Mouse (Mus musculus): ENCODE measurements around the gene Rnaseh2b. TPM values are rescaled to one million over a fixed set of nuclear protein-coding genes. Genes with fewer than 3 reads are reported as not detected.

Gene Rnaseh2b
- polyA plus RNA-seq, 1 experiment from 2014 or later = 59.6 TPM

GRCm38 (mm10) chr14:62383786-62384299, 91.5 kb downstream of the Rnaseh2b start:
- Histone ChIP-seq H3K4me1 (ENCODE audit: control insufficient read depth, insufficient read depth, low read length) (no peaks in the 10 kb centered on the region), H3K4me3 (ENCODE audit: low read depth, low read length) (no peak overlapping the region), H3K4me2 (ENCODE audit: low read depth) (no peak overlapping the region), H3K27me3 (ENCODE audit: control insufficient read depth, insufficient read depth, low read length) (no peaks in the 10 kb centered on the region), H3K9me3 (ENCODE audit: control insufficient read depth, low read length) (no peaks in the 10 kb centered on the region), H3K27ac (ENCODE audit: low read depth, low read length) (no peak overlapping the region), H3K9ac (ENCODE audit: low read length) (no peak overlapping the region), H3K36me3 (ENCODE audit: control insufficient read depth, insufficient read depth, low read length) (no peaks in the 10 kb centered on the region)
- ATAC-seq (ENCODE audit: insufficient read depth, low FRiP score, low TSS enrichment) = no peak
- WGBS = 88% methylated on average over 3 of the region's 3 CpGs
- no peak for DNase-seq (ENCODE audit: low spot score)

- Histone ChIP-seq H3K4me2 (ENCODE audit: low read depth) (no peak overlapping the region), H3K27ac (ENCODE audit: low read depth, low read length) (no peak overlapping the region), H3K9ac (ENCODE audit: low read length) (no peak overlapping the region), H3K9me3 (ENCODE audit: control insufficient read depth, low read length) (no peaks in the 10 kb centered on the region), H3K4me3 (ENCODE audit: low read depth, low read length) (no peak overlapping the region), H3K4me1 (ENCODE audit: control insufficient read depth, insufficient read depth, low read length) (no peaks in the 10 kb centered on the region), H3K27me3 (ENCODE audit: control insufficient read depth, insufficient read depth, low read length) (no peaks in the 10 kb centered on the region), H3K36me3 (ENCODE audit: control insufficient read depth, insufficient read depth, low read length) (no peaks in the 10 kb centered on the region)
- 65% methylated on average over 6 of the region's 6 CpGs for WGBS
- DNase-seq (ENCODE audit: low spot score) = no peak
- ATAC-seq (ENCODE audit: insufficient read depth, low FRiP score, low TSS enrichment) = no peak
These were observed 96.8 kb downstream of the Rnaseh2b start for GRCm38 (mm10) chr14:62389064-62389728.

- DNase-seq (ENCODE audit: low spot score) (no peak), ATAC-seq (ENCODE audit: insufficient read depth, low FRiP score, low TSS enrichment) (no peak)
- H3K9ac ChIP-seq (ENCODE audit: low read length) = no peak overlapping the region
- no peak overlapping the region for H3K27ac ChIP-seq (ENCODE audit: low read depth, low read length)
- H3K4me1 ChIP-seq (ENCODE audit: control insufficient read depth, insufficient read depth, low read length) = no peaks in the 10 kb centered on the region
- no peaks in the 10 kb centered on the region for H3K36me3 ChIP-seq (ENCODE audit: control insufficient read depth, insufficient read depth, low read length)
- WGBS = 79% methylated on average over 9 of the region's 9 CpGs
- no peaks in the 10 kb centered on the region for H3K27me3 ChIP-seq (ENCODE audit: control insufficient read depth, insufficient read depth, low read length)
- no peaks in the 10 kb centered on the region for H3K9me3 ChIP-seq (ENCODE audit: control insufficient read depth, low read length)
- no peak overlapping the region for H3K4me2 ChIP-seq (ENCODE audit: low read depth)
- no peak overlapping the region for H3K4me3 ChIP-seq (ENCODE audit: low read depth, low read length)
These were observed 97.5 kb downstream of the Rnaseh2b start for GRCm38 (mm10) chr14:62389729-62390536.

GRCm38 (mm10) chr14:62392754-62393153, 100.4 kb downstream of the Rnaseh2b start:
- H3K4me1 ChIP-seq (ENCODE audit: control insufficient read depth, insufficient read depth, low read length) = no peaks in the 10 kb centered on the region
- no peak overlapping the region for H3K27ac ChIP-seq (ENCODE audit: low read depth, low read length)
- no peak overlapping the region for H3K9ac ChIP-seq (ENCODE audit: low read length)
- H3K4me3 ChIP-seq (ENCODE audit: low read depth, low read length) = no peak overlapping the region
- no peaks in the 10 kb centered on the region for H3K9me3 ChIP-seq (ENCODE audit: control insufficient read depth, low read length)
- no peak overlapping the region for H3K4me2 ChIP-seq (ENCODE audit: low read depth)
- no peak for DNase-seq (ENCODE audit: low spot score)
- 51% methylated on average over 4 of the region's 4 CpGs for WGBS
- H3K27me3 ChIP-seq (ENCODE audit: control insufficient read depth, insufficient read depth, low read length) = no peaks in the 10 kb centered on the region
- no peaks in the 10 kb centered on the region for H3K36me3 ChIP-seq (ENCODE audit: control insufficient read depth, insufficient read depth, low read length)
- ATAC-seq (ENCODE audit: insufficient read depth, low FRiP score, low TSS enrichment) = no peak

DNA sequence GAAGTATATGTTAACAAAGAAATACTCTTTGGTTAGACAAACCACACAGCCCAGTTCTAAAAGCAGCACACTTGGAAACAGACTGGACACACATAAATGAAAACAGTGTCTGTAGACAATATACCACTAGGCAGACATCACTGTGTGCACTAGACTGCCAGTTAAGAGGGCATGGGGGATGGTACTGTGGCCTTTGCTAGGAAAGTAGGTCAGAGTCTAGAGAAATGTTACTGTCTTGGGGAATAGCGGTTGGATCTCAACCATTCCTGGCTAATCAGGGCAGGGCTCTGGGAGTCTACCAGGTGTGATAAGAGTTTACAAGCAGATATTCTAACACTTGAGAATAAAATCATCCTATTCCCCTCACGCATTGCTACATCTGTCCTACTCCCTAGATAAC, 103.0 kb downstream of the Rnaseh2b start:
- Histone ChIP-seq H3K9ac (ENCODE audit: low read length) (no peak overlapping the region), H3K4me3 (ENCODE audit: low read depth, low read length) (no peak overlapping the region), H3K27ac (ENCODE audit: low read depth, low read length) (no peak overlapping the region), H3K4me1 (ENCODE audit: control insufficient read depth, insufficient read depth, low read length) (no peaks in the 10 kb centered on the region; the same call in 1 of the 2 replicates), H3K4me2 (ENCODE audit: low read depth) (no peak overlapping the region), H3K27me3 (ENCODE audit: control insufficient read depth, insufficient read depth, low read length) (no peaks in the 10 kb centered on the region), H3K9me3 (ENCODE audit: control insufficient read depth, low read length) (no peaks in the 10 kb centered on the region), H3K36me3 (ENCODE audit: control insufficient read depth, insufficient read depth, low read length) (no peaks in the 10 kb centered on the region)
- ATAC-seq (ENCODE audit: insufficient read depth, low FRiP score, low TSS enrichment) = no peak
- 85% methylated on average over 2 of the region's 2 CpGs for WGBS
- DNase-seq (ENCODE audit: low spot score) = no peak

DNA sequence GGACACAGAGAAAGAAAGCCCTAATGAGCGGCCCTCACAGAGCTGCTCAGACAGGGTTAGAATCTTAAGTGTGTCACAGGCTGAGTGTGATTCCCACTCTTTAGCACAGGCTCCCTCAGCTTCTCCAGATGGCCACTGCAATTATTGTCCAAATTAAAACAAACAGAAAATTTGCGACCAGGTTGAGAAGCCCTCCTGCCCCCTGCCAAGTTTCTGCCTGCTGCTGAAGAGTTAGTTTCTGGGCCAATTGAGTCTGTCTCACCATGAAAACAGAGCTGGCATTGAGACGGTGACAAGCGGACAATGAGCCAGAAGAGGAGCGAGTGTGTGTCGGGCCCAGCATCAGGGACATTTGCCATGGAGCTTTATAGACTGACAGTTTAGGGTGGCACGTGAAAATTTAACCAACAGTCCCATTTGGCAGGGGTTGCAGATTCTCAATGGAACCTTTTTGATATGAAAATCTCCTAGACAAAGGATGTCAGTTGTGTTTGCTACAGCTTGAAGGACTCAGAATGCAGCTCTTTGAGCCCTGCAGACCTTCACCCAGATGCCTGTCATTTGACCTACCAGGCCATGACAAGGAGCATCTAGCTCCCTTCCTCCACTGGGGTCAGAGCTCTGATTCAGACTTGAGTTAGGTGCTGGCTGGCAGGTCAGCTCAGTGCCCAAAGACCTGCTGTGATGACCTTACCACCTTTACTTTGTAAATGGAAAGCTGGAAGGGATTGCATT, 123.8 kb downstream of the Rnaseh2b start:
- H3K9ac ChIP-seq (ENCODE audit: low read length) = no peak overlapping the region
- H3K4me1 ChIP-seq (ENCODE audit: control insufficient read depth, insufficient read depth, low read length) = peaks cover 4% of the 10 kb centered on the region; the same call in 1 of the 2 replicates
- H3K4me2 ChIP-seq (ENCODE audit: low read depth) = no peak overlapping the region
- no peak overlapping the region for H3K27ac ChIP-seq (ENCODE audit: low read depth, low read length)
- ATAC-seq (ENCODE audit: insufficient read depth, low FRiP score, low TSS enrichment) = peak; percentile 41; the same call in 1 of the 2 replicates
- no peaks in the 10 kb centered on the region for H3K36me3 ChIP-seq (ENCODE audit: control insufficient read depth, insufficient read depth, low read length)
- DNase-seq (ENCODE audit: low spot score) = no peak
- H3K4me3 ChIP-seq (ENCODE audit: low read depth, low read length) = no peak overlapping the region
- WGBS = 34% methylated on average over 7 of the region's 7 CpGs
- no peaks in the 10 kb centered on the region for H3K27me3 ChIP-seq (ENCODE audit: control insufficient read depth, insufficient read depth, low read length)
- H3K9me3 ChIP-seq (ENCODE audit: control insufficient read depth, low read length) = no peaks in the 10 kb centered on the region

- peaks cover 4% of the 10 kb centered on the region; the same call in 1 of the 2 replicates for H3K4me1 ChIP-seq (ENCODE audit: control insufficient read depth, insufficient read depth, low read length)
- DNase-seq (ENCODE audit: low spot score) (no peak), ATAC-seq (ENCODE audit: insufficient read depth, low FRiP score, low TSS enrichment) (no peak)
- no peak overlapping the region for H3K4me2 ChIP-seq (ENCODE audit: low read depth)
- H3K9ac ChIP-seq (ENCODE audit: low read length) = no peak overlapping the region
- H3K9me3 ChIP-seq (ENCODE audit: control insufficient read depth, low read length) = no peaks in the 10 kb centered on the region
- H3K27ac ChIP-seq (ENCODE audit: low read depth, low read length) = no peak overlapping the region
- H3K36me3 ChIP-seq (ENCODE audit: control insufficient read depth, insufficient read depth, low read length) = no peaks in the 10 kb centered on the region
- no peaks in the 10 kb centered on the region for H3K27me3 ChIP-seq (ENCODE audit: control insufficient read depth, insufficient read depth, low read length)
- no peak overlapping the region for H3K4me3 ChIP-seq (ENCODE audit: low read depth, low read length)
- WGBS = 67% methylated on average over 1 of the region's 1 CpGs
These were observed 124.3 kb downstream of the Rnaseh2b start for GRCm38 (mm10) chr14:62416742-62417134.

- no peaks in the 10 kb centered on the region for H3K27me3 ChIP-seq (ENCODE audit: control insufficient read depth, insufficient read depth, low read length)
- H3K4me2 ChIP-seq (ENCODE audit: low read depth) = no peak overlapping the region
- H3K4me1 ChIP-seq (ENCODE audit: control insufficient read depth, insufficient read depth, low read length) = peaks cover 4% of the 10 kb centered on the region; the same call in 1 of the 2 replicates
- ATAC-seq (ENCODE audit: insufficient read depth, low FRiP score, low TSS enrichment) = no peak
- H3K36me3 ChIP-seq (ENCODE audit: control insufficient read depth, insufficient read depth, low read length) = no peaks in the 10 kb centered on the region
- DNase-seq (ENCODE audit: low spot score) = no peak
- no peaks in the 10 kb centered on the region for H3K9me3 ChIP-seq (ENCODE audit: control insufficient read depth, low read length)
- no peak overlapping the region for H3K27ac ChIP-seq (ENCODE audit: low read depth, low read length)
- no peak overlapping the region for H3K4me3 ChIP-seq (ENCODE audit: low read depth, low read length)
- WGBS = 91% methylated on average over 3 of the region's 3 CpGs
- no peak overlapping the region for H3K9ac ChIP-seq (ENCODE audit: low read length)
These were observed 125.1 kb downstream of the Rnaseh2b start for GRCm38 (mm10) chr14:62417501-62417900.

All from neural tube, embryonic 11.5 days (tissue).